Mouse (Mus musculus): ENCODE data around the gene Mrps5. TPM values are rescaled to one million over a fixed set of nuclear protein-coding genes. Genes with fewer than 3 reads are reported as not detected.

The Mrps5 gene
- polyA plus RNA-seq, 1 experiment: 64.8 TPM

- TF ChIP-seq CTCF (IDR thresholded peaks at IDR 0.05; ENCODE audit: control insufficient read depth, insufficient read depth, low read length) (no peak), POLR2A (IDR thresholded peaks at IDR 0.05; ENCODE audit: borderline replicate concordance, control insufficient read depth, low read depth, low read length) (no peak)
- no peak overlapping the region for H3K4me3 ChIP-seq (replicated peaks; ENCODE audit: control insufficient read depth, low read depth, low read length)
- WGBS: 69% methylated on average over 6 of the region's 6 CpGs
- no peak overlapping the region for H3K27ac ChIP-seq (ENCODE audit: control insufficient read depth, insufficient read depth, low read depth, low read length, poor library complexity)
- H3K4me1 ChIP-seq (ENCODE audit: control insufficient read depth, insufficient read depth, low read length): no peaks in the 10 kb centered on the region
Measured at GRCm38 (mm10) chr2:127627354-127627753, 40.3 kb downstream of the Mrps5 start.

DNA sequence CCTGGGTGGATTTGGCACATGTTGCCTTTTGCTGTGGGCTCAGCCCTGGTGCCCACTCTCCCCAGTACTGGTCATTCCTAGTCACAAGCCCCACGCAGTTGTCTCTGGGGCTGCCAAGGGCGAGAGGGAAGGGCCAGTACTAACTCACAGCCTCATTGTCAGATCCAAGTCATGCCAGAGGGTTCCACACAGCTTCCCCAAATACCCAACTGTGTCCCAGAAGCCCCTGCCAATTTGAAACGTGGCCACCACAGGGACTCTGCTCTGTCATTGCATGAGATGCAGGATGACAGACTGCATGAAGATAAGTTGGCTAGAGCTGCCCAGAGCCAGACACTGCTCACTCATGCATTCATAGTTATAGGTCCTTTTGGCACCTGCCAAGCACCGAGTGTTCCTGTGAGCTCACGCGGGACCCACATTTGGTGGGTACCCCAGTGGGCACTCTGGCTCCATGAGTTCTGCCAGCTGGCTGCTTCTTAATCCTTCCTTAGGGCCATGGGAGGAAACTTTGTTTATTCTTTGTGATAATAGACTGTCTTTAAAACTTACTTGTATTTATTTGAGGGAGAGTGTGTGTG lies 41.1 kb downstream of the Mrps5 start:
- TF ChIP-seq CTCF (IDR thresholded peaks at IDR 0.05; ENCODE audit: control insufficient read depth, insufficient read depth, low read length) (no peak), POLR2A (IDR thresholded peaks at IDR 0.05; ENCODE audit: borderline replicate concordance, control insufficient read depth, low read depth, low read length) (no peak)
- 72% methylated on average over 6 of the region's 6 CpGs for WGBS
- Histone ChIP-seq H3K4me1 (ENCODE audit: control insufficient read depth, insufficient read depth, low read length) (no peaks in the 10 kb centered on the region), H3K4me3 (replicated peaks; ENCODE audit: control insufficient read depth, low read depth, low read length) (no peak overlapping the region), H3K27ac (ENCODE audit: control insufficient read depth, insufficient read depth, low read depth, low read length, poor library complexity) (no peak overlapping the region)

- no peaks in the 10 kb centered on the region for H3K4me1 ChIP-seq (ENCODE audit: control insufficient read depth, insufficient read depth, low read length)
- H3K4me3 ChIP-seq (replicated peaks; ENCODE audit: control insufficient read depth, low read depth, low read length): no peak overlapping the region
- H3K27ac ChIP-seq (ENCODE audit: control insufficient read depth, insufficient read depth, low read depth, low read length, poor library complexity): no peak overlapping the region
- WGBS: 64% methylated on average over 2 of the region's 2 CpGs
- no peak for TF ChIP-seq POLR2A (IDR thresholded peaks at IDR 0.05; ENCODE audit: borderline replicate concordance, control insufficient read depth, low read depth, low read length)
- TF ChIP-seq CTCF (IDR thresholded peaks at IDR 0.05; ENCODE audit: control insufficient read depth, insufficient read depth, low read length): no peak
Measured at GRCm38 (mm10) chr2:127632601-127633000, 45.6 kb downstream of the Mrps5 start.

- H3K27ac ChIP-seq (ENCODE audit: control insufficient read depth, insufficient read depth, low read depth, low read length, poor library complexity): no peak overlapping the region
- no peak overlapping the region for H3K4me3 ChIP-seq (replicated peaks; ENCODE audit: control insufficient read depth, low read depth, low read length)
- WGBS: 66% methylated on average over 6 of the region's 6 CpGs
- no peak for TF ChIP-seq POLR2A (IDR thresholded peaks at IDR 0.05; ENCODE audit: borderline replicate concordance, control insufficient read depth, low read depth, low read length)
- no peak for TF ChIP-seq CTCF (IDR thresholded peaks at IDR 0.05; ENCODE audit: control insufficient read depth, insufficient read depth, low read length)
- no peaks in the 10 kb centered on the region for H3K4me1 ChIP-seq (ENCODE audit: control insufficient read depth, insufficient read depth, low read length)
Measured at GRCm38 (mm10) chr2:127635581-127635980, 48.6 kb downstream of the Mrps5 start.

GRCm38 (mm10) chr2:127638973-127639372 lies 52.0 kb downstream of the Mrps5 start:
- no peaks in the 10 kb centered on the region for H3K4me1 ChIP-seq (ENCODE audit: control insufficient read depth, insufficient read depth, low read length)
- no peak overlapping the region for H3K27ac ChIP-seq (ENCODE audit: control insufficient read depth, insufficient read depth, low read depth, low read length, poor library complexity)
- WGBS: 70% methylated on average over 9 of the region's 9 CpGs
- TF ChIP-seq CTCF (IDR thresholded peaks at IDR 0.05; ENCODE audit: control insufficient read depth, insufficient read depth, low read length) (no peak), POLR2A (IDR thresholded peaks at IDR 0.05; ENCODE audit: borderline replicate concordance, control insufficient read depth, low read depth, low read length) (no peak)
- H3K4me3 ChIP-seq (replicated peaks; ENCODE audit: control insufficient read depth, low read depth, low read length): no peak overlapping the region

- Histone ChIP-seq H3K4me1 (ENCODE audit: control insufficient read depth, insufficient read depth, low read length) (no peaks in the 10 kb centered on the region), H3K27ac (ENCODE audit: control insufficient read depth, insufficient read depth, low read depth, low read length, poor library complexity) (no peak overlapping the region), H3K4me3 (replicated peaks; ENCODE audit: control insufficient read depth, low read depth, low read length) (no peak overlapping the region)
- TF ChIP-seq CTCF (IDR thresholded peaks at IDR 0.05; ENCODE audit: control insufficient read depth, insufficient read depth, low read length): no peak
- TF ChIP-seq POLR2A (IDR thresholded peaks at IDR 0.05; ENCODE audit: borderline replicate concordance, control insufficient read depth, low read depth, low read length): no peak
- WGBS: 71% methylated on average over 19 of the region's 19 CpGs
Measured at GRCm38 (mm10) chr2:127643728-127644704, 57.0 kb downstream of the Mrps5 start.

DNA sequence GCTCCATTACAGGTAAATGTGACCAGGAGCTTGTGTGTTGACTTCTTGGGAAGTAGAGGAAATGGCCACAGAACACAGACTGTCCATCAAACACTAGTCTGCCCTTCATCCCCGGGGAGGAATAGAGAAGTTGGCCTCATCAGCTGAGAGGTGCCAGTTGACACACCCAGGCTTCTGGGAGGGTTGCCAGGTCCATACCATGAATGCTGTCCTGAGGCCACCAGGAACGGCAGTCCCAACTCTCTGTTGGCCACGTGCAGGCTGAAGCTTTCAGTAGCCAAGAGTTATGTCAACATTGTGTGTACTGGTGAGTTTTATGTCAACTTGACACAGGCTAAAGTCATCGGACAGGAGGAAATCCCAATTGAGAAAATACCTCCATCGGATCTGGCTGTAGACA lies 59.9 kb downstream of the Mrps5 start:
- H3K4me1 ChIP-seq (ENCODE audit: control insufficient read depth, insufficient read depth, low read length): no peaks in the 10 kb centered on the region
- H3K4me3 ChIP-seq (replicated peaks; ENCODE audit: control insufficient read depth, low read depth, low read length): no peak overlapping the region
- TF ChIP-seq POLR2A (IDR thresholded peaks at IDR 0.05; ENCODE audit: borderline replicate concordance, control insufficient read depth, low read depth, low read length) (no peak), CTCF (IDR thresholded peaks at IDR 0.05; ENCODE audit: control insufficient read depth, insufficient read depth, low read length) (no peak)
- 52% methylated on average over 5 of the region's 5 CpGs for WGBS
- no peak overlapping the region for H3K27ac ChIP-seq (ENCODE audit: control insufficient read depth, insufficient read depth, low read depth, low read length, poor library complexity)

DNA sequence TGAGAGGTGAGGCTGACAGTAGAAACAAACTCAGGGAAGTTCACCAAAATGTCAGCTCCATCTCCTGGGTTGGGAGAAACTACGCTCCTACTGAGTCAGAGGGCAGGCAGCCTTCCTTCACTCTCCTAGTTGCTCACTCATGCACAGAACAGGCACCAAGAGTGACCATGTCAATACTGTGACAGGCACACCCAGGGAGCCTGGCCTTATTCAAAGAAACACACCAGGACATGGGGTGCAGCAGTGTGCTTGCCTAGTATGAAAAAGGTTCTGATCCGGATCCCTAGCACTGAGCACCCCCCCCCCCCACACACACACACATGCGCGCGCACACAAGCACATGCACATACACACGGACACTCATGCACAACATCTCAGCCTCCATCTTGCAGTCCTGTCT lies 61.1 kb downstream of the Mrps5 start:
- H3K27ac ChIP-seq (ENCODE audit: control insufficient read depth, insufficient read depth, low read depth, low read length, poor library complexity): no peak overlapping the region
- TF ChIP-seq POLR2A (IDR thresholded peaks at IDR 0.05; ENCODE audit: borderline replicate concordance, control insufficient read depth, low read depth, low read length) (no peak), CTCF (IDR thresholded peaks at IDR 0.05; ENCODE audit: control insufficient read depth, insufficient read depth, low read length) (no peak)
- no peaks in the 10 kb centered on the region for H3K4me1 ChIP-seq (ENCODE audit: control insufficient read depth, insufficient read depth, low read length)
- WGBS: 81% methylated on average over 6 of the region's 6 CpGs
- H3K4me3 ChIP-seq (replicated peaks; ENCODE audit: control insufficient read depth, low read depth, low read length): no peak overlapping the region
